Mouse (Mus musculus) myocyte (in vitro differentiated cells): ENCODE measurements at regions not wholly inside any gene's neighbourhood (a gene's known extent, or its start where the extent isn't known, plus 50 kb on each side); places are given as distances from the start of the nearest gene placed in this dataset.

Experiments used
- CEBPB ChIP-seq: IDR thresholded peaks from 2 replicates; pipeline ENCODE4 v1.6.1; 2011; ENCODE audit warnings: mild to moderate bottlenecking, moderate library complexity; ENCODE audit not compliant: poor library complexity, insufficient read depth, severe bottlenecking
- E2F4 ChIP-seq: IDR thresholded peaks from one replicate; pipeline ENCODE4 v1.6.1; 2011; ENCODE audit warnings: mild to moderate bottlenecking, control low read depth, moderate library complexity; ENCODE audit not compliant: insufficient read depth
- MYOD1 ChIP-seq, 3 experiments: IDR thresholded peaks; one replicate each; pipeline ENCODE4 v1.6.1; 2011; ENCODE audit warnings: control low read depth in 2 of 3, low read depth in 2 of 3, mild to moderate bottlenecking in 2 of 3, moderate library complexity in 1 of 3; ENCODE audit not compliant: insufficient read length in 2 of 3, control insufficient read depth in 1 of 3
- MYOG ChIP-seq, 3 experiments: IDR thresholded peaks; one replicate each; pipeline ENCODE4 v1.6.1; 2011; ENCODE audit warnings: control low read depth in 2 of 3, low read depth in 2 of 3, mild to moderate bottlenecking in 2 of 3; ENCODE audit not compliant: insufficient read length in 2 of 3, control insufficient read depth in 1 of 3, insufficient read depth in 1 of 3
- POLR2A ChIP-seq: IDR thresholded peaks from one replicate; pipeline ENCODE4 v1.6.1; 2011; ENCODE audit warnings: low read depth, mild to moderate bottlenecking, control low read depth, moderate library complexity; ENCODE audit not compliant: insufficient read length
- POLR2AphosphoS2 ChIP-seq: IDR thresholded peaks from one replicate; pipeline ENCODE4 v1.6.1; 2011; ENCODE audit warnings: low read depth, control low read depth; ENCODE audit not compliant: insufficient read length
- TCF12 ChIP-seq: IDR thresholded peaks from one replicate; pipeline ENCODE4 v1.6.1; 2011; ENCODE audit warnings: mild to moderate bottlenecking, control low read depth; ENCODE audit not compliant: poor library complexity, insufficient read depth, severe bottlenecking
- USF1 ChIP-seq: IDR thresholded peaks from one replicate; pipeline ENCODE4 v1.6.1; 2011; ENCODE audit warnings: low read depth, mild to moderate bottlenecking, control low read depth, moderate library complexity

- TF ChIP-seq MYOD1 (IDR thresholded peaks at IDR 0.05; ENCODE audit: control insufficient read depth in 1 of 3, insufficient read length in 2 of 3, low read depth in 2 of 3) (no peak), MYOG (IDR thresholded peaks at IDR 0.05; ENCODE audit: control insufficient read depth in 1 of 3, insufficient read depth in 1 of 3, insufficient read length in 2 of 3, low read depth in 2 of 3) (no peak), USF1 (no peak), POLR2A (no peak), TCF12 (no peak), E2F4 (no peak), POLR2AphosphoS2 (no peak), CEBPB (no peak)
Observed at GRCm38 (mm10) chr2:72769030-72769630, 211.1 kb downstream of the Sp3 start.
